In the genomic region with DNA sequence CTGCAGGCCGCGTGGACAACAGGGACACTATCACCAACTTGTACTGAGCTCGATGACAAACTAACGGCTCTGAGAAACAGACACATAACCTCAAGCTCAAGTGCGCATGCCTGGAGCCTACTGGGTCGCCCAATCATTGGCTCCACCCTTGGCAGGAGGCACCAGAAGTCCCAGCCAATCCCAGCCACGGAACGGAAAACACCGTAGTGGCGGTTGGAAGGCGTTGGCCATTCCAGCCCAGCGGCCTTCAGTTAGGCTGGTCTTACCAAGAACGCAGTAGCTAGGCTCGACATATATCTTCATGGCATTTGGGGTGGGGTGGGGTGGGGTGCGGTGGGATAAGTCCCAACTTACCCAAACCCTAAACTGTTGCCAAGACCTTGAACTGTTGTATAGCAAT, we compare ENCODE assay signal across 27 mouse cellular contexts. TPM values are rescaled to one million over a fixed set of nuclear protein-coding genes. Genes with fewer than 3 reads are reported as not detected.
DNase-seq lines count a peak whose midpoint lies in the region; ATAC-seq and TF ChIP-seq lines count a peak whose summit lies in the region.
"Had no signal": no experiment of that assay in that cellular context is flagged by ENCODE, and none has a peak within 500 bp of the region (broad histone marks: within the 10 kb centered on the region; RNA-seq: fewer than 3 reads in every experiment).

No protein-coding gene starts in this region.

- intact Hi-C loops in heart, postnatal 14 days (cut with DNase I): no loop called here
- intact Hi-C loops in left cerebral cortex, postnatal 4 days (cut with DNase I): no loop called here

- H3K4me3 ChIP-seq in heart, embryonic 10.5 days: no peak overlapping the region
- H3K4me3 ChIP-seq in liver, postnatal 0 days (ENCODE audit: low read depth, low read length): no peak overlapping the region
- H3K4me3 ChIP-seq: embryonic facial prominence, embryonic 13.5 days; embryonic facial prominence, embryonic 15.5 days; erythroblast, embryonic 14.5 days; forebrain, embryonic 10.5 days; forebrain, embryonic 12.5 days had no signal

- no peak for ATAC-seq in liver, postnatal 0 days
- ATAC-seq: forebrain, embryonic 14.5 days; forebrain, embryonic 16.5 days had no signal

- no peak for TF ChIP-seq EP300 in liver, postnatal 0 days (IDR thresholded peaks at IDR 0.05; ENCODE audit: low read depth)

- TF ChIP-seq CTCF in liver, postnatal 0 days (IDR thresholded peaks at IDR 0.05; ENCODE audit: low read depth): no peak

- H3K9me3 ChIP-seq in heart, embryonic 10.5 days: no peaks in the 10 kb centered on the region
- H3K9me3 ChIP-seq in liver, postnatal 0 days (ENCODE audit: low read length): no peaks in the 10 kb centered on the region
- H3K9me3 ChIP-seq: embryonic facial prominence, embryonic 13.5 days; embryonic facial prominence, embryonic 15.5 days; forebrain, embryonic 10.5 days; forebrain, embryonic 12.5 days had no signal

- no peaks in the 10 kb centered on the region for H3K4me1 ChIP-seq in heart, embryonic 10.5 days
- no peaks in the 10 kb centered on the region for H3K4me1 ChIP-seq in liver, postnatal 0 days (ENCODE audit: insufficient read depth)
- H3K4me1 ChIP-seq: embryonic facial prominence, embryonic 15.5 days; forebrain, embryonic 10.5 days; forebrain, embryonic 12.5 days had no signal

- H3K4me2 ChIP-seq in liver, postnatal 0 days (ENCODE audit: low read depth, low read length): no peak overlapping the region
- H3K4me2 ChIP-seq: embryonic facial prominence, embryonic 13.5 days; embryonic facial prominence, embryonic 15.5 days; forebrain, embryonic 12.5 days had no signal

- no peaks in the 10 kb centered on the region for H3K36me3 ChIP-seq in heart, embryonic 10.5 days
- H3K36me3 ChIP-seq in liver, postnatal 0 days (replicated peaks; ENCODE audit: insufficient read depth, low read length): no peaks in the 10 kb centered on the region
- H3K36me3 ChIP-seq: embryonic facial prominence, embryonic 13.5 days; embryonic facial prominence, embryonic 15.5 days; forebrain, embryonic 10.5 days; forebrain, embryonic 12.5 days had no signal

- peak; percentile 60 for DNase-seq in heart, embryonic 10.5 days (ENCODE audit: low spot score)
- no peak for DNase-seq in heart, postnatal 14 days
- peak; percentile 41 for DNase-seq in R1 (ENCODE audit: low read depth, low spot score)
- peak; percentile 21 for DNase-seq in ZHBTc4 (ENCODE audit: low read depth, low spot score)
- DNase-seq in liver, postnatal 0 days: no peak
- DNase-seq in left cerebral cortex, postnatal 4 days: no peak
- DNase-seq: adrenal gland, adult 2 months; adrenal gland, postnatal 10 days; adrenal gland, postnatal 25 days; cerebellum, adult 11 months; cerebellum, adult 18-20 months; cerebellum, adult 8-10 months; cerebellum, adult 9-11 months; cerebellum, postnatal 14 days; cerebellum, postnatal 36 days; embryo, embryonic 11 days had no signal

- H3K27ac ChIP-seq in heart, embryonic 10.5 days: no peak overlapping the region
- no peak overlapping the region for H3K27ac ChIP-seq in liver, postnatal 0 days (ENCODE audit: low read depth)
- H3K27ac ChIP-seq: embryonic facial prominence, embryonic 13.5 days; embryonic facial prominence, embryonic 15.5 days; forebrain, embryonic 10.5 days; forebrain, embryonic 12.5 days had no signal

- peaks cover 3% of the 10 kb centered on the region; the same call in 1 of the 2 replicates for H3K27me3 ChIP-seq in heart, embryonic 10.5 days (ENCODE audit: insufficient read depth, poor library complexity, severe bottlenecking)
- H3K27me3 ChIP-seq in liver, postnatal 0 days (ENCODE audit: insufficient read depth, low read length): no peaks in the 10 kb centered on the region
- H3K27me3 ChIP-seq: embryonic facial prominence, embryonic 13.5 days; embryonic facial prominence, embryonic 15.5 days; forebrain, embryonic 12.5 days had no signal

- H3K9ac ChIP-seq in liver, postnatal 0 days (replicated peaks): no peak overlapping the region
- H3K9ac ChIP-seq: embryonic facial prominence, embryonic 13.5 days; embryonic facial prominence, embryonic 15.5 days; forebrain, embryonic 12.5 days had no signal

- WGBS in heart, embryonic 10.5 days: 91% methylated on average over 15 of the region's 15 CpGs
- WGBS in liver, postnatal 0 days (ENCODE audit: insufficient replicate concordance): 87% methylated on average over 15 of the region's 15 CpGs

RNA-seq across cellular contexts. Expression of a gene that starts 25.5 kb away (rescaled TPM):
- polyA plus RNA-seq in heart, embryonic 10.5 days (2016; fragmentation: Nextera tagmentation; extraction: Ambion mirVana): 2.3 and 2.8 TPM in 2 replicates
- total RNA-seq in heart, postnatal 14 days (2021): 1 to 10 TPM; 1.0 to 1.2 TPM
- not detected in 2 replicates for polyA plus RNA-seq in liver, postnatal 0 days (2015; fragmentation: Nextera tagmentation; extraction: Ambion mirVana)
- under 1 TPM; 0.36 to 0.58 TPM for total RNA-seq in left cerebral cortex, postnatal 4 days (2021)
- total RNA-seq: common myeloid progenitor, adult 5-6 weeks; MEL had no signal
- polyA plus RNA-seq: C2C12; embryonic facial prominence, embryonic 11.5 days; erythroblast, embryonic 14.5 days; forebrain, embryonic 10.5 days had no signal

Comparison
In these comparisons a context has a peak if more than half of its experiments do, and no peak if none do; other contexts are left out.
1. DNase-seq: peak in heart, embryonic 10.5 days (single experiment), R1 (single experiment) and ZHBTc4 (single experiment); none in heart, postnatal 14 days (0 of 2), liver, postnatal 0 days (single experiment) and left cerebral cortex, postnatal 4 days (single experiment).